Mouse (Mus musculus) MEL (cell line): Measurements from ENCODE around the gene Rpl6.

Experiments
- BHLHE40 ChIP-seq: IDR thresholded peaks from 2 replicates; pipeline ENCODE4 v1.6.1; 2012; ENCODE audit warnings: low read depth, mild to moderate bottlenecking, inconsistent platforms, low read length, improper control_type of control experiment, borderline replicate concordance
- CTCF ChIP-seq, 3 experiments: IDR thresholded peaks in 2 of 3; conservative IDR thresholded peaks in 1 of 3; 2 replicates each; pipeline ENCODE4 v1.5.1; 2011 to 2012; ENCODE audit warnings: low read length in 3 of 3, low read depth in 2 of 3, mild to moderate bottlenecking in 2 of 3, improper control_type of control experiment in 1 of 3, inconsistent platforms in 1 of 3, mixed read lengths in 1 of 3, moderate library complexity in 1 of 3; ENCODE audit not compliant: control insufficient read depth in 1 of 3, insufficient read depth in 1 of 3, poor library complexity in 1 of 3, severe bottlenecking in 1 of 3
- ELF1 ChIP-seq: IDR thresholded peaks from 2 replicates; pipeline ENCODE4 v1.6.1; 2014; ENCODE audit warnings: low read depth, mild to moderate bottlenecking, inconsistent platforms, low read length, improper control_type of control experiment, moderate library complexity
- EP300 ChIP-seq, 2 experiments: IDR thresholded peaks; 2 replicates each; pipeline ENCODE4 v1.6.1; 2011; ENCODE audit warnings: improper control_type of control experiment in 2 of 2, low read length in 2 of 2, low read depth in 1 of 2, mild to moderate bottlenecking in 1 of 2
- ETS1 ChIP-seq: IDR thresholded peaks from 2 replicates; pipeline ENCODE4 v1.6.1; 2012; ENCODE audit warnings: low read depth, mild to moderate bottlenecking, inconsistent platforms, low read length, improper control_type of control experiment, moderate library complexity
- JUND ChIP-seq: IDR thresholded peaks from 2 replicates; pipeline ENCODE4 v1.6.1; 2011; ENCODE audit warnings: low read depth, mild to moderate bottlenecking, improper control_type of control experiment, low read length
- MEF2A ChIP-seq: IDR thresholded peaks from 2 replicates; pipeline ENCODE4 v1.6.1; 2014; ENCODE audit warnings: low read depth, mild to moderate bottlenecking, inconsistent platforms, low read length, improper control_type of control experiment; ENCODE audit not compliant: poor library complexity, insufficient replicate concordance, severe bottlenecking; ENCODE audit errors: extremely low read depth
- MYC ChIP-seq: IDR thresholded peaks from 2 replicates; pipeline ENCODE4 v1.6.1; 2011; ENCODE audit warnings: low read depth, mild to moderate bottlenecking, low read length, improper control_type of control experiment, moderate library complexity
- NELFE ChIP-seq: IDR thresholded peaks from 2 replicates; pipeline ENCODE4 v1.6.1; 2011; ENCODE audit warnings: low read depth, low read length, improper control_type of control experiment
- POLR2A ChIP-seq, 2 experiments: IDR thresholded peaks; 2 replicates each; pipeline ENCODE4 v1.6.1; 2011 to 2012; ENCODE audit warnings: low read length in 2 of 2, mild to moderate bottlenecking in 2 of 2, control low read depth in 1 of 2, improper control_type of control experiment in 1 of 2, low read depth in 1 of 2, moderate library complexity in 1 of 2; ENCODE audit not compliant: control insufficient read depth in 1 of 2, insufficient read depth in 1 of 2, poor library complexity in 1 of 2
- TBP ChIP-seq: IDR thresholded peaks from 2 replicates; pipeline ENCODE4 v1.8.0; 2011; ENCODE audit warnings: low read depth, low read length, improper control_type of control experiment
- ZC3H11A ChIP-seq: IDR thresholded peaks from 2 replicates; pipeline ENCODE4 v1.6.1; 2012; ENCODE audit warnings: low read depth, mild to moderate bottlenecking, inconsistent platforms, low read length, improper control_type of control experiment

- TF ChIP-seq NELFE (no peak), TBP (no peak), POLR2A (IDR thresholded peaks at IDR 0.05; ENCODE audit: control insufficient read depth in 1 of 2, insufficient read depth in 1 of 2, low read depth in 1 of 2, low read length in 2 of 2, poor library complexity in 1 of 2) (no peak), MYC (no peak), CTCF (IDR thresholded peaks at IDR 0.05 in 2 of 3, conservative IDR thresholded peaks at IDR 0.05 in 1 of 3; ENCODE audit: control insufficient read depth in 1 of 3, insufficient read depth in 1 of 3, low read depth in 2 of 3, low read length in 3 of 3, poor library complexity in 1 of 3, severe bottlenecking in 1 of 3) (no peak), JUND (no peak), ETS1 (no peak), MEF2A (no peak), BHLHE40 (no peak), EP300 (IDR thresholded peaks at IDR 0.05; ENCODE audit: low read depth in 1 of 2, low read length in 2 of 2) (no peak), ELF1 (no peak), ZC3H11A (no peak)
Measured at GRCm38 (mm10) chr5:121254977-121255376, 50.7 kb downstream of the Rpl6 start.
